31 mouse cellular contexts compared by ENCODE assay signal in genomic region chr14:66509706-66510105, GRCm38 (mm10).
"Had no signal": no experiment of that assay in that cellular context is flagged by ENCODE, and none has a peak within 500 bp of the region (broad histone marks: within the 10 kb centered on the region; RNA-seq: fewer than 3 reads in every experiment).

No protein-coding gene starts in this region.

- H3K27ac ChIP-seq: heart, embryonic 13.5 days; heart, embryonic 15.5 days; hindbrain, embryonic 12.5 days; hindbrain, embryonic 14.5 days; hindbrain, embryonic 15.5 days; hindbrain, postnatal 0 days; intestine, embryonic 15.5 days; kidney, embryonic 15.5 days; kidney, postnatal 0 days; layer of hippocampus, adult 2 months; left cerebral cortex, adult 2 months had no signal

- DNase-seq: heart, postnatal 10 days; heart, postnatal 14 days; heart, postnatal 36 days; heart, postnatal 4 days; kidney, adult 11 months; kidney, adult 18-20 months; kidney, adult 2 months; kidney, adult 8-10 months; kidney, adult 9 months; kidney, postnatal 10 days; kidney, postnatal 14 days; kidney, postnatal 25 days; kidney, postnatal 36 days; kidney, postnatal 4 days; layer of hippocampus, adult 9-11 months; layer of hippocampus, postnatal 36 days had no signal

- H3K4me1 ChIP-seq: heart, embryonic 12.5 days; heart, embryonic 13.5 days; heart, embryonic 15.5 days; hindbrain, embryonic 12.5 days; hindbrain, embryonic 15.5 days; intestine, embryonic 15.5 days; kidney, embryonic 15.5 days had no signal

- H3K4me3 ChIP-seq: heart, embryonic 12.5 days; heart, embryonic 13.5 days; heart, embryonic 15.5 days; hindbrain, embryonic 10.5 days; hindbrain, embryonic 12.5 days; hindbrain, embryonic 13.5 days; hindbrain, embryonic 15.5 days; intestine, embryonic 15.5 days; kidney, embryonic 15.5 days; layer of hippocampus, adult 2 months; left cerebral cortex, adult 2 months had no signal

- H3K4me2 ChIP-seq: heart, embryonic 11.5 days; heart, embryonic 12.5 days; heart, embryonic 13.5 days; heart, embryonic 15.5 days; hindbrain, embryonic 12.5 days; hindbrain, embryonic 13.5 days; hindbrain, embryonic 14.5 days; hindbrain, embryonic 15.5 days; intestine, embryonic 15.5 days; kidney, embryonic 15.5 days had no signal

- H3K9me3 ChIP-seq: heart, embryonic 12.5 days; heart, embryonic 15.5 days; hindbrain, embryonic 12.5 days; hindbrain, embryonic 13.5 days; hindbrain, embryonic 15.5 days; intestine, embryonic 15.5 days; kidney, embryonic 15.5 days had no signal

- H3K36me3 ChIP-seq: heart, embryonic 12.5 days; heart, embryonic 13.5 days; heart, embryonic 15.5 days; hindbrain, embryonic 10.5 days; hindbrain, embryonic 12.5 days; hindbrain, embryonic 13.5 days; hindbrain, embryonic 15.5 days; intestine, embryonic 15.5 days; kidney, embryonic 15.5 days had no signal

- H3K9ac ChIP-seq: heart, embryonic 12.5 days; heart, embryonic 13.5 days; heart, embryonic 15.5 days; hindbrain, embryonic 12.5 days; hindbrain, embryonic 13.5 days; hindbrain, embryonic 14.5 days; hindbrain, embryonic 15.5 days; intestine, embryonic 15.5 days; kidney, embryonic 15.5 days had no signal

- H3K27me3 ChIP-seq: heart, embryonic 12.5 days; heart, embryonic 13.5 days; heart, embryonic 15.5 days; hindbrain, embryonic 12.5 days; hindbrain, embryonic 13.5 days; hindbrain, embryonic 15.5 days; intestine, embryonic 15.5 days; kidney, embryonic 15.5 days had no signal
